Mouse (Mus musculus) heart, embryonic 10.5 days (tissue): ENCODE data around the gene C77080. TPM values are rescaled to one million over a fixed set of nuclear protein-coding genes. Genes with fewer than 3 reads are reported as not detected.

Source experiments
- DNase-seq: peaks from one replicate; pipeline ENCODE4 v3.0.0-alpha.2; 2017; ENCODE audit warnings: low spot score
- H3K27ac ChIP-seq: fragments of 300-500 bp; sonication (generic); 2 replicates; pipeline ENCODE4 v1.5.1; 2016; ENCODE audit warnings: mild to moderate bottlenecking
- H3K27me3 ChIP-seq: fragments of 300-500 bp; sonication (generic); 2 replicates; pipeline ENCODE4 v1.6.1; 2016; ENCODE audit warnings: mild to moderate bottlenecking; ENCODE audit not compliant: poor library complexity, insufficient read depth, severe bottlenecking
- H3K36me3 ChIP-seq: fragments of 300-500 bp; sonication (generic); 2 replicates; pipeline ENCODE4 v1.6.1; 2016; ENCODE audit warnings: mild to moderate bottlenecking, moderate library complexity
- H3K4me1 ChIP-seq: fragments of 300-500 bp; sonication (generic); 2 replicates; pipeline ENCODE4 v1.6.1; 2016; ENCODE audit warnings: mild to moderate bottlenecking
- H3K4me3 ChIP-seq: fragments of 300-500 bp; sonication (generic); 2 replicates; pipeline ENCODE4 v1.5.1; 2016; ENCODE audit warnings: mild to moderate bottlenecking, moderate library complexity
- H3K9me3 ChIP-seq: fragments of 300-500 bp; sonication (generic); 2 replicates; pipeline ENCODE4 v1.6.1; 2016; ENCODE audit warnings: mild to moderate bottlenecking, moderate library complexity
- WGBS: fragments of 180-500 bp; shearing (Covaris S2); methylation state at CpG from one replicate; pipeline ENCODE4 v1.1.7; 2016; 5-methylcytosine and 5-hydroxymethylcytosine counted together
- polyA plus RNA-seq: library from polyadenylated mRNA; unstranded; fragments of >200 nt; fragmentation: Nextera tagmentation; extraction: Ambion mirVana; gene quantifications from 2 replicates; pipeline ENCODE4 v1.2.1, GENCODE M21; 2016

C77080 gene
- polyA plus RNA-seq, 1 experiment from 2014 or later = 2.7 TPM

- H3K27ac ChIP-seq = no peak overlapping the region
- WGBS = 57% methylated on average over 8 of the region's 8 CpGs
- peaks cover 62% of the 10 kb centered on the region for H3K4me1 ChIP-seq
- no peak for DNase-seq
- peaks cover 84% of the 10 kb centered on the region for H3K27me3 ChIP-seq
- H3K9me3 ChIP-seq = no peaks in the 10 kb centered on the region
- no peaks in the 10 kb centered on the region for H3K36me3 ChIP-seq
- no peak overlapping the region for H3K4me3 ChIP-seq
Observed at GRCm38 (mm10) chr4:129230926-129231325, 30.3 kb downstream of the C77080 start.

- H3K4me3 ChIP-seq = peak overlapping the region; percentile 43; the same call in 1 of the 2 replicates
- H3K9me3 ChIP-seq = no peaks in the 10 kb centered on the region
- 38% methylated on average over 8 of the region's 8 CpGs for whole genome bisulfite sequencing
- no peak for DNase-seq
- peaks cover 60% of the 10 kb centered on the region for H3K4me1 ChIP-seq
- 0 out of 2 replicates have a peak, but pooled peaks cover 2% of the 10 kb centered on the region for H3K36me3 ChIP-seq
- H3K27ac ChIP-seq = no peak overlapping the region
- peaks cover 99% of the 10 kb centered on the region for H3K27me3 ChIP-seq
Observed at GRCm38 (mm10) chr4:129227985-129228381, 33.2 kb downstream of the C77080 start.

DNA sequence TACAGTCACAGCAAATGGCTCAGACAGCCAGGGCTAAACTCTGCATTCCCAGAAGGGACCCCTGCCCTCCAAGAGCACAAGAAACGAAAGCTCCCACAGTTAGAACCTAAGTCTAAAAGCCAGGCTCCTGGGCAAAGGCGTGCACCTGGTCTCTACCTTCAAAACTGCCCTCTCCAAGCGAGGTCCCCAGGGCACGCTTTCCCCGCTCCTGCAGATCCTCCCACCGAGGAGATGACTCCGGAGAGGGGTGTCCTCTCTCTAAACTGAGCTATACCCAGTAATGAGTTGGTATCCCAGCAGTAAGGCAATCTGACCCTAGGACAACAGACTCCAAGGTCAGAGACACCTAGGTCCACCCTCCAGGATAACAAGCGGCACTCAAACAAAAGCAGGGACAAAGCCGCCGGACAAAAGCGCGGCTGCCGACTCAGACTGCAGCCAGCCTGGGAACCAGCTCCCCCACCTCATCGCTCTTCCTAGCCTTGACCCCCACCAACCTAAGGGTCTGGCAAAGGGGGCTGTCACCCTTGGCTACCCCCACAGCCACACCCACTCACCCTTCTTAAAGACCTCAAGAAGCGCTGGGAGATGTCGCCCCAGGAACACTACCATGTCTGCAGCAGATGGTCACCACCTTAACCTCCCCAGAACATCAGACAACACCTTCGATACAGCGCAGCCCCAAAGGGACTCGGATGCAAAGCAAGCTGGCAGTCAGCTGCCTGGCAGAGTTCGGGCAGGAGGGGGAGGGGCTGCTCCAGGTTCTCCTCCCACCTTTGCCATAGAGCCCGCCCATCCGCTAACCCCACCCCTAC is 33.8 kb downstream of the C77080 start:
- Histone ChIP-seq H3K27ac (0 out of 2 replicates have a peak overlapping the region, but pooled peaks have one; percentile 13), H3K27me3 (peaks cover 99% of the 10 kb centered on the region), H3K9me3 (no peaks in the 10 kb centered on the region), H3K4me3 (peak overlapping the region; percentile 43), H3K36me3 (0 out of 2 replicates have a peak, but pooled peaks cover 2% of the 10 kb centered on the region), H3K4me1 (peaks cover 61% of the 10 kb centered on the region)
- 9% methylated on average over 22 of the region's 22 CpGs for WGBS
- DNase-seq = no peak

- DNase-seq = no peak
- peak overlapping the region; percentile 43; the same call in 1 of the 2 replicates for H3K4me3 ChIP-seq
Observed at GRCm38 (mm10) chr4:129226441-129226963, 34.7 kb downstream of the C77080 start.

GRCm38 (mm10) chr4:129225315-129225714 is 35.9 kb downstream of the C77080 start:
- no peak for DNase-seq
- no peak overlapping the region for H3K27ac ChIP-seq
- WGBS = 90% methylated on average over 12 of the region's 12 CpGs
- H3K27me3 ChIP-seq = peaks cover 99% of the 10 kb centered on the region
- H3K36me3 ChIP-seq = peaks cover 19% of the 10 kb centered on the region
- no peaks in the 10 kb centered on the region for H3K9me3 ChIP-seq
- peaks cover 64% of the 10 kb centered on the region for H3K4me1 ChIP-seq
- no peak overlapping the region for H3K4me3 ChIP-seq

More at GRCm38 (mm10) chr4:129226441-129226963, 34.7 kb downstream of the C77080 start:
- Histone ChIP-seq H3K4me1 (peaks cover 61% of the 10 kb centered on the region), H3K27ac (peak overlapping the region; percentile 11; the same call in 1 of the 2 replicates), H3K9me3 (no peaks in the 10 kb centered on the region), H3K27me3 (peaks cover 99% of the 10 kb centered on the region), H3K36me3 (peaks cover 10% of the 10 kb centered on the region)
- 30% methylated on average over 5 of the region's 5 CpGs for WGBS

DNA sequence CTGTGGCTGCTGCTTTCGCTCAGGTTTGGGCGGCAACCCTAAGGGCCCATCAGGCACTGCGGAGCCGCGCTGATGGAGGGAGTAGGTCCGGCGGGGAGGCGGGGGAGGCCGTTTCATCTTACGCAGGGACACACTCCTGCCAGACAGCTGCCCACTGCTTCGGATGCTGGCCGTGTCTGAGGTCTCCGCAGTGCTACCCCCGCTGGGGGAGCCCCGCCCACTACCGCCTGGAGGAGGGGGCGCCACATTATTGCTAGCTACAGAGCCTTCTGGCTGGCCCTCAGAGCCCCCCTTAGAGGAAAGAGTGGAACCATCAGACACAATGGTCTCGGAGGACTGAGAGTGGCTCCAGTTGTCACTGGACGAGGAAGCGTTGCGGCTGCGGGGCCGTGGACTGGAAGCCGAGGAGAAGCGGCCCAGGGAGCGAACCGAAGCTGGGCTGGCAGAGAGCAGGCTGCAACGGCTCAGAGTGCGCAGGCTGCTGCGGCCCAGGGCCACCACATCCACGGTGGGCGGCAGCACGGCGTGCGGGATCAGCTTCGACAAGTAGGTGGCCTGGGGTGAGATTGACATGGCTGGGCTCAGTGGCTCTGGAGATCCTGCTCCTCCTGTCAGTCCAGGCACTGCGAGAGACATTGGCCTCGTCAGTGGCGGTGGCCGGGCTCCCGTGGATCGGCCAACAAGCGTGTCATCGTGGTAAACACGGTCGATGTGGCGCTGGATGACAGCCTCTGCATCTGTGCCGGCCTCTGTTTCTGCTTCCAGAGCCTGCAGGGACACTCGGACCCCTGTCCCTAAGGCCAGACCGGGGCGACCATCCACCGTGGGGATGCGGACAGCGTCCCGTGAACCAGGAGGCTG is 37.6 kb downstream of the C77080 start:
- WGBS = 24% methylated on average over 55 of the region's 55 CpGs
- peaks cover 64% of the 10 kb centered on the region for H3K4me1 ChIP-seq
- peaks cover 34% of the 10 kb centered on the region for H3K36me3 ChIP-seq
- H3K27ac ChIP-seq = 0 out of 2 replicates have a peak overlapping the region, but pooled peaks have one; percentile 17
- DNase-seq = no peak
- H3K27me3 ChIP-seq = peaks cover 100% of the 10 kb centered on the region
- H3K9me3 ChIP-seq = no peaks in the 10 kb centered on the region
- peak overlapping the region; percentile 54 for H3K4me3 ChIP-seq

DNA sequence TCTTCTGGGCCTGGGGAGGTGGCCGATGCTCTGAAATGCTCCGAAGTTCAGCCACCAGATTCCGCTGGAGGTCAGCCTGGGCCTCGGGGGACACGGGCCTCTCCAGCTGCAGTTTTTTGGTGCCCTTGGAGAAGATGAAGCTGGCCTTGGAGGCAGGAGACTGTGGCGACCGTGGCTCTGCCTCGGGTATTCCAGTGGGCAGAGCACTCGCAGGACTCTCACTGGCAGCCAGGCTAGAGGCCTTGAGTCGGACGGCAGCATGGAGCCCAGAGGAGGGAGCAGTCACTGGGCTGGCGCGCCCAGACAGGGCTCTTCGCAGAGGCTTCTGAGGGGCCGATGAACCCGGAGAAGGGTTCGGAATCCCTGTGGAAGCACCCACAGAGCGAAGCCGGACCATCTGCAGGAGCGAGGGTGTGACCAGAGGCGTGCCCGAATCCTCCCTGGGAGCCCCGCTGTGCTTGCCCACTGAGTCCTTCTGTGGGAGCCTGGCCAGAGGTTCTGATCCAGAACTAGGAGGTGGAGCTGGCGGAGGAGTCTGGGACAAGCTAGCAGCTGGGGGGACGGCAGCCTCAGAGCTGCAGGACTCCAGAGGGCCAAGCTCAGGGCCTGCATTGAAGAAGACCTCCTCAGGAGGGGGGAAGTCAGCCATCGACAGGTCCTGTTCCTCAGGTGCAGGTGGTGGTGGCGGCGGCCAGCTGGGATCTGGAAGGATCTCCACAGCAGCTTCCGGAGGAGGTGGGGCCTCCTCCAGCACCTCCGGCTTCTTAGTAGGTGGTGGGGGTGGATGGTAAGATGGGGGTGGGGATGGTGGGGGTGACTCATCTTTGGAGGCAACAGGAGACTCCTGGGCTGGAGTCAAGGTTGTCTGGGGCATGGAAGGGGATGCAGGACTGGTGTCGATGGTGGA is 38.9 kb downstream of the C77080 start:
- peaks cover 53% of the 10 kb centered on the region for H3K4me1 ChIP-seq
- WGBS = 39% methylated on average over 31 of the region's 31 CpGs
- no peak for DNase-seq
- no peaks in the 10 kb centered on the region for H3K9me3 ChIP-seq
- H3K27me3 ChIP-seq = peaks cover 98% of the 10 kb centered on the region
- H3K27ac ChIP-seq = no peak overlapping the region
- H3K4me3 ChIP-seq = no peak overlapping the region
- peaks cover 48% of the 10 kb centered on the region for H3K36me3 ChIP-seq

DNA sequence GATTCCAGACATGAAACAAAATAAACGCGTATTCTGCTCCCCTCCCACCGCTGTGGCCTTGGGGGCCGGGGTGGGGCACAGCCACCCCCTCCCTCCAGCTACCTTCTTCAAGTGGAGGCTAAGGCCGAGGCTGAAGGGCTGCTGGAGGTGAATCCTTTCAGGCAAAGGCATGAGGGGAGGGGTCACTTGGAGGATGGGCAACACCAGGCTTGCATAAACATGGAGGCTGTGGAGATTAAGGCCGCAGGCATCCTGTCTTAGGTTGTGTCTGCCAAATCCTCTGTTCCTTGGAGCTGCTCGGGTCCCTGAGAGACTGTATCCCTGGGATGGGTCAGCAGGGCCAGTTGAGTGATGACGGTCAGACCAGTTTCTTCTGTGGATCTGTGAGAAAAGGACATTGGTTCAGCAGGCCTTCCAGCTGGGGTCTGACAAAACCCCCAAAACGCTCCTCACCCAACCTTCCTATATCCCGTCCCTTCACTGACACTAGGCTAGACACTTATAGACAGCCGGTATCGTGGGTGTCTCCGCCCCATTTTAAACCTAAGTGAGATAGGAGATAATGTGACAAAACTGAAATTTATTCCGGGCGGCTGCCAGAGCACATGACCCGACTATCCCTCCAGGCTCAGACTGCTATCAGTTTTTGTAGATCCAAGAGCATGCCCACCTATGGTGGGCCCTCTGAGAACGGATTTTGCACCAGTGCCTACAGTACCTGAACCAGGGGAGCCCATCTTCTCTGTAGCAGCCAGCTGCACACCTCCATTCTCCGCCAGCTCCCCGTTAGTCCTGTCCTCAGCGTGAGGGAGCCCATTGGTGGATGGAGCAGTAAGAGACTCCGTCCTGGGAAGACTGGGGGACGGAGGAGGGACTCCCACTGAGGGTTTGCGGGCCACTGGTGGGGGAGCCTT is 39.9 kb downstream of the C77080 start:
- H3K9me3 ChIP-seq = no peaks in the 10 kb centered on the region
- peaks cover 98% of the 10 kb centered on the region for H3K27me3 ChIP-seq
- WGBS = 53% methylated on average over 23 of the region's 23 CpGs
- no peak overlapping the region for H3K27ac ChIP-seq
- peaks cover 44% of the 10 kb centered on the region for H3K4me1 ChIP-seq
- H3K36me3 ChIP-seq = peaks cover 57% of the 10 kb centered on the region
- DNase-seq = no peak
- H3K4me3 ChIP-seq = no peak overlapping the region

DNA sequence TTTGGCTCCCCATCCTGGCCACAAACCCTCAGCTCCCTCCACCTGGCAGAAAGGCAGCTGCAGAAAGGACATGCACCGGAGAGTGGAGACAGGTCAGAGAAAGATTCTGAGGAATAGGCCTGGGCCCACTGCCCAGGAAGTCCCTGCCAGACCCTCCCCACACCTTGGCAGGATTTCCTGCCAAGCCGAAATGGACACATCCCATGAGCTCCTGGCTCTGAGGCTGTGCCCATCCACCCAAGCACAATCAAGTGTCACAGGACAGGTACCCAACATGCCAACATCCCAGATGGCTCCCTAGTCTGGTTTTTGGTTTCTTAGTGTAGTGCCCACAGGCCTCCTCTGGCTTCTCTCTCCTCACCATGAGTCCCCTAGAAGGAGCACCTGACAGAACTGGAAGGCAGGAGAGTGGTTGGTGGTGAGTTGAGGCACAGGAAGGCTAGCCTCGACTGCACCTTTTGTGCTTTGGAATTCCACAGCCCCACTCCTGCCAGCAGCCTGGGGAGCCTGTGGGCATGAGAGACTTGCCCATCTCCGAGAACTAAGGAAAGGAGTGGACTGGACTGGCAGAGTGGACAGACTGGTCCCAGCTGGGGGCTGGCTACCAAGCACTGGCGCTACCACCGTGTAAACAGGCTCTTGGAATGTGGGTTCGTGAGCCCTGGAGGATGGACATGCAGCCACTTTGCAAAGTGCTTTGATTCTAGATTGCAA is 40.7 kb downstream of the C77080 start:
- H3K9me3 ChIP-seq = no peaks in the 10 kb centered on the region
- H3K4me1 ChIP-seq = peaks cover 36% of the 10 kb centered on the region
- H3K27ac ChIP-seq = no peak overlapping the region
- H3K4me3 ChIP-seq = no peak overlapping the region
- H3K36me3 ChIP-seq = peaks cover 66% of the 10 kb centered on the region
- peaks cover 94% of the 10 kb centered on the region for H3K27me3 ChIP-seq
- DNase-seq = no peak
- WGBS = 60% methylated on average over 7 of the region's 7 CpGs

GRCm38 (mm10) chr4:129219198-129219597 is 42.0 kb downstream of the C77080 start:
- Histone ChIP-seq H3K4me1 (peaks cover 34% of the 10 kb centered on the region), H3K27me3 (peaks cover 89% of the 10 kb centered on the region), H3K9me3 (no peaks in the 10 kb centered on the region), H3K27ac (no peak overlapping the region), H3K36me3 (peaks cover 79% of the 10 kb centered on the region), H3K4me3 (no peak overlapping the region)
- DNase-seq = no peak
- 88% methylated on average over 10 of the region's 10 CpGs for WGBS
